ENCODE assay signal across 8 mouse cellular contexts in the genomic region with DNA sequence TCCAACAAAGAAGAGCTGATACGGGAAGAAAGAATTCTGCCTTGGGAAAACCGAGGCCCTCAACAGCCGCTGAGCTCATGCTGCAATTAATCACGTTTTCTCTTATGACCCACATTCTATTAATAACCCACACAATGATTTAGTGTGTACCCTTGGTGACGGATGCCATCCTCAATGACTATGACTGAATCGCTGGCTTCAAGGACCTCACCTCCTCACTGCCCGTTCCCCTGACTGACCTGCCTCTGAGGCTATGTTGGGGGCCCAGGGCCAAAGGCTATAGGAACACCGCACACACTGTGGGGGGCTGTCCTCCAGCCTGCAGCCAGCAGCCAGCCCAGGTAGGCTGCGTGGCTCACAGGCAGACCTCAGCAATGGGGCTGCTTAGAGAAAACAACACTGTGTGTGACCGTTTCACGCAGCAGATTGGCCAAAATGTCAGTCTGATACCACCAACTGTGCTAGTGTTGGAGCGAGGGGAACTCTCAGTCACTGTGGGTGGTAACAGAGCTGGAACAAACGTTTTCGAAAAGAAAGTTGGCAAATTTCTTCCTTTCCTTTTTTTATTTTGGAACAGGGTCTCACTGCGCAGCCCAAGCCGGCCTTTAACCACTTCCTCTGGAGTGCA.
DNase-seq lines count a peak whose midpoint lies in the region; ATAC-seq and TF ChIP-seq lines count a peak whose summit lies in the region.
"Had no signal": no experiment of that assay in that cellular context is flagged by ENCODE, and none has a peak within 500 bp of the region (broad histone marks: within the 10 kb centered on the region; RNA-seq: fewer than 3 reads in every experiment).

No protein-coding gene starts in this region.

- no peaks in the 10 kb centered on the region for H3K9me3 ChIP-seq in hindbrain, embryonic 13.5 days
- H3K9me3 ChIP-seq in hindbrain, embryonic 12.5 days (replicated peaks) = no peaks in the 10 kb centered on the region
- no peaks in the 10 kb centered on the region for H3K9me3 ChIP-seq in neural tube, embryonic 11.5 days (ENCODE audit: control insufficient read depth, low read length)
- no peaks in the 10 kb centered on the region for H3K9me3 ChIP-seq in intestine, embryonic 16.5 days (ENCODE audit: control insufficient read depth, low read length)

- no peak for ATAC-seq in hindbrain, embryonic 13.5 days (ENCODE audit: low FRiP score)
- no peak for ATAC-seq in hindbrain, embryonic 12.5 days (ENCODE audit: low FRiP score)
- no peak for ATAC-seq in neural tube, embryonic 11.5 days (ENCODE audit: insufficient read depth, low FRiP score, low TSS enrichment)
- no peak for ATAC-seq in intestine, embryonic 16.5 days

- H3K36me3 ChIP-seq in hindbrain, embryonic 13.5 days = no peaks in the 10 kb centered on the region
- no peaks in the 10 kb centered on the region for H3K36me3 ChIP-seq in hindbrain, embryonic 12.5 days
- no peaks in the 10 kb centered on the region for H3K36me3 ChIP-seq in neural tube, embryonic 11.5 days (ENCODE audit: control insufficient read depth, insufficient read depth, low read length)
- no peaks in the 10 kb centered on the region for H3K36me3 ChIP-seq in intestine, embryonic 16.5 days (ENCODE audit: control insufficient read depth, insufficient read depth, low read length)
- H3K36me3 ChIP-seq in thymus, adult 2 months (ENCODE audit: control insufficient read depth, insufficient read depth, low read length) = no peaks in the 10 kb centered on the region
- H3K36me3 ChIP-seq: limb, embryonic 12.5 days had no signal

- 0 out of 2 replicates have a peak overlapping the region, but pooled peaks have one; percentile 36 for H3K9ac ChIP-seq in hindbrain, embryonic 13.5 days
- no peak overlapping the region for H3K9ac ChIP-seq in hindbrain, embryonic 12.5 days
- 0 out of 2 replicates have a peak overlapping the region, but pooled peaks have one; percentile 4 for H3K9ac ChIP-seq in neural tube, embryonic 11.5 days (ENCODE audit: low read length)
- H3K9ac ChIP-seq in intestine, embryonic 16.5 days (ENCODE audit: low read depth, low read length) = 0 out of 2 replicates have a peak overlapping the region, but pooled peaks have one; percentile 29
- H3K9ac ChIP-seq: limb, embryonic 12.5 days had no signal

- no peak for DNase-seq in neural tube, embryonic 11.5 days (ENCODE audit: low spot score)
- DNase-seq in neural tube, embryonic 10.5 days (ENCODE audit: extremely low spot score, low spot score) = no peak
- DNase-seq in liver = no peak
- DNase-seq in thymus, adult 2 months = no peak

- H3K27me3 ChIP-seq in hindbrain, embryonic 13.5 days = no peaks in the 10 kb centered on the region
- no peaks in the 10 kb centered on the region for H3K27me3 ChIP-seq in hindbrain, embryonic 12.5 days
- no peaks in the 10 kb centered on the region for H3K27me3 ChIP-seq in neural tube, embryonic 11.5 days (ENCODE audit: control insufficient read depth, insufficient read depth, low read length)
- no peaks in the 10 kb centered on the region for H3K27me3 ChIP-seq in intestine, embryonic 16.5 days (replicated peaks; ENCODE audit: control insufficient read depth, insufficient read depth, low read length)
- no peaks in the 10 kb centered on the region for H3K27me3 ChIP-seq in thymus, adult 2 months (ENCODE audit: control insufficient read depth, insufficient read depth, low read length)
- H3K27me3 ChIP-seq: limb, embryonic 12.5 days had no signal

- peak overlapping the region; percentile 62 for H3K27ac ChIP-seq in hindbrain, embryonic 13.5 days
- H3K27ac ChIP-seq in hindbrain, embryonic 12.5 days = no peak overlapping the region
- no peak overlapping the region for H3K27ac ChIP-seq in neural tube, embryonic 11.5 days (ENCODE audit: low read depth, low read length)
- peak overlapping the region; percentile 59 for H3K27ac ChIP-seq in intestine, embryonic 16.5 days (ENCODE audit: low read length)
- no peak overlapping the region for H3K27ac ChIP-seq in thymus, adult 2 months (ENCODE audit: control insufficient read depth, insufficient read depth, low read length)
- H3K27ac ChIP-seq: limb, embryonic 12.5 days had no signal

- no peak overlapping the region for H3K4me3 ChIP-seq in hindbrain, embryonic 13.5 days
- H3K4me3 ChIP-seq in hindbrain, embryonic 12.5 days = no peak overlapping the region
- H3K4me3 ChIP-seq in neural tube, embryonic 11.5 days (ENCODE audit: low read depth, low read length) = no peak overlapping the region
- no peak overlapping the region for H3K4me3 ChIP-seq in intestine, embryonic 16.5 days (ENCODE audit: low read length)
- H3K4me3 ChIP-seq in thymus, adult 2 months (ENCODE audit: control insufficient read depth, insufficient read depth, low read length) = no peak overlapping the region
- H3K4me3 ChIP-seq: limb, embryonic 12.5 days had no signal

- no peak overlapping the region for H3K4me2 ChIP-seq in hindbrain, embryonic 13.5 days
- H3K4me2 ChIP-seq in hindbrain, embryonic 12.5 days (replicated peaks) = no peak overlapping the region
- no peak overlapping the region for H3K4me2 ChIP-seq in neural tube, embryonic 11.5 days (ENCODE audit: low read depth)
- H3K4me2 ChIP-seq in intestine, embryonic 16.5 days (ENCODE audit: low read depth, low read length) = no peak overlapping the region
- H3K4me2 ChIP-seq: limb, embryonic 12.5 days had no signal

- TF ChIP-seq POLR2A in thymus, adult 2 months (IDR thresholded peaks at IDR 0.05; ENCODE audit: control insufficient read depth, extremely low read depth, insufficient read depth, low read length, poor library complexity) = no peak

- no peak for TF ChIP-seq CTCF in thymus, adult 2 months (IDR thresholded peaks at IDR 0.05; ENCODE audit: borderline replicate concordance, control insufficient read depth, extremely low read depth, insufficient read depth, low read length, poor library complexity)

- H3K4me1 ChIP-seq in hindbrain, embryonic 13.5 days (replicated peaks) = peaks cover 37% of the 10 kb centered on the region
- peaks cover 16% of the 10 kb centered on the region; the same call in 1 of the 2 replicates for H3K4me1 ChIP-seq in hindbrain, embryonic 12.5 days
- H3K4me1 ChIP-seq in neural tube, embryonic 11.5 days (ENCODE audit: control insufficient read depth, insufficient read depth, low read length) = no peaks in the 10 kb centered on the region; the same call in 1 of the 2 replicates
- peaks cover 34% of the 10 kb centered on the region for H3K4me1 ChIP-seq in intestine, embryonic 16.5 days (ENCODE audit: control insufficient read depth, insufficient read depth, low read length)
- no peaks in the 10 kb centered on the region for H3K4me1 ChIP-seq in thymus, adult 2 months (replicated peaks; ENCODE audit: control insufficient read depth, insufficient read depth, low read length)

- 72% methylated on average over 16 of the region's 16 CpGs for WGBS in hindbrain, embryonic 13.5 days
- WGBS in hindbrain, embryonic 12.5 days = 76% methylated on average over 16 of the region's 16 CpGs
- WGBS in neural tube, embryonic 11.5 days = 79% methylated on average over 16 of the region's 16 CpGs
- 72% methylated on average over 16 of the region's 16 CpGs for WGBS in intestine, embryonic 16.5 days
- WGBS in thymus, adult 2 months = 94% methylated on average over 16 of the region's 16 CpGs

Comparison
In these comparisons a context has a peak if more than half of its experiments do, and no peak if none do; other contexts are left out.
1. H3K27ac ChIP-seq: peak in hindbrain, embryonic 13.5 days (single experiment) and intestine, embryonic 16.5 days (single experiment); none in hindbrain, embryonic 12.5 days (single experiment), neural tube, embryonic 11.5 days (single experiment) and thymus, adult 2 months (single experiment).